25 mouse cellular contexts compared by ENCODE assay signal in genomic region chr4:124592241-124592640, GRCm38 (mm10). TPM values are rescaled to one million over a fixed set of nuclear protein-coding genes. Genes with fewer than 3 reads are reported as not detected.
DNase-seq lines count a peak whose midpoint lies in the region; ATAC-seq lines count a peak whose summit lies in the region.
"Had no signal": no experiment of that assay in that cellular context is flagged by ENCODE, and none has a peak within 500 bp of the region (broad histone marks: within the 10 kb centered on the region; RNA-seq: fewer than 3 reads in every experiment).

No protein-coding gene starts in this region.

- 82% methylated on average over 5 of the region's 5 CpGs for WGBS in neural tube, embryonic 13.5 days

- peaks cover 56% of the 10 kb centered on the region for H3K27me3 ChIP-seq in neural tube, embryonic 13.5 days

- no peaks in the 10 kb centered on the region for H3K9me3 ChIP-seq in neural tube, embryonic 13.5 days
- H3K9me3 ChIP-seq: heart, embryonic 12.5 days; limb, embryonic 12.5 days had no signal

- 0 out of 2 replicates have a peak, but pooled peaks have one; percentile 25 for ATAC-seq in neural tube, embryonic 13.5 days (ENCODE audit: low read depth)
- ATAC-seq: hindbrain, postnatal 0 days; intestine, embryonic 16.5 days; liver, postnatal 0 days; lung, postnatal 0 days had no signal

- no peak overlapping the region for H3K4me2 ChIP-seq in neural tube, embryonic 13.5 days
- H3K4me2 ChIP-seq: heart, embryonic 12.5 days; limb, embryonic 12.5 days; liver, embryonic 11.5 days had no signal

- no peak overlapping the region for H3K9ac ChIP-seq in neural tube, embryonic 13.5 days
- H3K9ac ChIP-seq: heart, embryonic 12.5 days; limb, embryonic 12.5 days; liver, postnatal 0 days had no signal

- H3K36me3 ChIP-seq in neural tube, embryonic 13.5 days: no peaks in the 10 kb centered on the region
- H3K36me3 ChIP-seq: heart, embryonic 12.5 days; limb, embryonic 12.5 days had no signal

- DNase-seq in cerebellum, postnatal 10 days: peak; percentile 40 to 64
- DNase-seq in cerebellum, adult 9-10 months: no peak
- DNase-seq in layer of hippocampus, adult 11-12 months (ENCODE audit: low spot score): peak; percentile 36
- no peak for DNase-seq in layer of hippocampus, postnatal 25 days (ENCODE audit: extremely low spot score in 1 of 2, low spot score in 1 of 2)
- no peak for DNase-seq in neural tube, embryonic 10.5 days (ENCODE audit: extremely low spot score, low spot score)
- no peak for DNase-seq in embryo, embryonic 9.5 days (ENCODE audit: extremely low spot score)
- DNase-seq: adrenal gland, postnatal 36 days; cerebellum, adult 11-12 months; cerebellum, postnatal 25 days; gastrocnemius, postnatal 14 days; heart, adult 18-20 months; heart, postnatal 10 days; kidney, adult 9 months; kidney, postnatal 14 days; liver, postnatal 0 days; right cerebral cortex, postnatal 4 days; thymus, postnatal 4 days had no signal

- H3K27ac ChIP-seq in neural tube, embryonic 13.5 days (replicated peaks): no peak overlapping the region
- H3K27ac ChIP-seq: hindbrain, postnatal 0 days; limb, embryonic 12.5 days; macrophage had no signal

- no peak overlapping the region for H3K4me3 ChIP-seq in neural tube, embryonic 13.5 days
- H3K4me3 ChIP-seq: heart, embryonic 12.5 days; limb, embryonic 12.5 days had no signal

- peaks cover 23% of the 10 kb centered on the region for H3K4me1 ChIP-seq in neural tube, embryonic 13.5 days (replicated peaks)
- H3K4me1 ChIP-seq: heart, embryonic 12.5 days had no signal

RNA-seq across cellular contexts. Expression of gene 3100002H09Rik, which starts 18.4 kb away (rescaled TPM):
- 1 to 10 TPM in 1 of 2 experiments, not detected in 1; 1.6 TPM for total RNA-seq in layer of hippocampus, postnatal 25 days (2021)
- polyA plus RNA-seq in neural tube, embryonic 13.5 days (2015; fragmentation: Nextera tagmentation; extraction: Ambion mirVana): 0.47 and 0.68 TPM in 2 replicates
- total RNA-seq: adrenal gland, postnatal 36 days; gastrocnemius, postnatal 14 days; heart, adult 18-20 months; heart, postnatal 10 days had no signal
- polyA plus RNA-seq: heart, embryonic 12.5 days; intestine, embryonic 16.5 days; limb, embryonic 12.5 days; liver, embryonic 11.5 days; liver, postnatal 0 days; lung, postnatal 0 days had no signal

Comparison
In these comparisons a context has a peak if more than half of its experiments do, and no peak if none do; other contexts are left out.
1. DNase-seq: peak in cerebellum, postnatal 10 days (2 of 2) and layer of hippocampus, adult 11-12 months (single experiment); none in cerebellum, adult 9-10 months (single experiment), layer of hippocampus, postnatal 25 days (0 of 2), neural tube, embryonic 10.5 days (single experiment) and embryo, embryonic 9.5 days (single experiment).